Mouse (Mus musculus) C2C12 (cell line): Measurements from ENCODE around the gene Hcst. TPM values are rescaled to one million over a fixed set of nuclear protein-coding genes. Genes with fewer than 3 reads are reported as not detected.

Experiments
- H3K27me3 ChIP-seq: one replicate; pipeline ENCODE4 v1.6.1; 2011; ENCODE audit not compliant: control insufficient read depth, insufficient read depth, insufficient read length
- H3K36me3 ChIP-seq: one replicate; pipeline ENCODE4 v1.6.1; 2011; ENCODE audit not compliant: control insufficient read depth, insufficient read depth
- H3K4me3 ChIP-seq: one replicate; pipeline ENCODE4 v1.5.1; 2011; ENCODE audit warnings: mild to moderate bottlenecking, control low read depth; ENCODE audit not compliant: poor library complexity, insufficient read depth, severe bottlenecking
- H3K79me2 ChIP-seq: one replicate; pipeline ENCODE4 v1.6.1; 2011; ENCODE audit not compliant: control insufficient read depth, insufficient read depth
- H3K79me3 ChIP-seq: one replicate; pipeline ENCODE4 v1.6.1; 2011; ENCODE audit warnings: low read depth, control low read depth
- H3ac ChIP-seq: one replicate; pipeline ENCODE3; 2011; ENCODE audit warnings: low read depth; ENCODE audit not compliant: control insufficient read depth, insufficient read length
- CEBPB ChIP-seq: IDR thresholded peaks from one replicate; pipeline ENCODE4 v1.6.1; 2011; ENCODE audit warnings: low read depth, mild to moderate bottlenecking, control low read depth, moderate library complexity
- CTCF ChIP-seq: IDR thresholded peaks from one replicate; pipeline ENCODE4 v1.5.1; 2011; ENCODE audit not compliant: control insufficient read depth, insufficient read depth, insufficient read length
- FOSL1 ChIP-seq: IDR thresholded peaks from one replicate; pipeline ENCODE4 v1.8.0; 2011; ENCODE audit warnings: mild to moderate bottlenecking, low read length; ENCODE audit not compliant: poor library complexity, insufficient read depth, severe bottlenecking
- MAX ChIP-seq: IDR thresholded peaks from one replicate; pipeline ENCODE4 v1.6.1; 2011; ENCODE audit warnings: mild to moderate bottlenecking, control low read depth
- MYOD1 ChIP-seq: IDR thresholded peaks from one replicate; pipeline ENCODE4 v1.6.1; 2011; ENCODE audit warnings: low read depth; ENCODE audit not compliant: control insufficient read depth, insufficient read length
- MYOG ChIP-seq: IDR thresholded peaks from one replicate; pipeline ENCODE4 v1.6.1; 2011; ENCODE audit not compliant: control insufficient read depth, insufficient read length; ENCODE audit errors: extremely low read depth
- USF1 ChIP-seq: IDR thresholded peaks from one replicate; pipeline ENCODE4 v1.6.1; 2011; ENCODE audit warnings: low read depth, mild to moderate bottlenecking, control low read depth, moderate library complexity
- polyA plus RNA-seq: library from polyadenylated mRNA; unstranded; fragments of >200 nt; fragmentation: generic; extraction: Trizol; gene quantifications from one replicate; pipeline ENCODE4 v1.2.1, GENCODE M21; 2012; ENCODE audit warnings: missing spikeins

The Hcst gene
- polyA plus RNA-seq, 1 experiment: not detected

- Histone ChIP-seq H3K27me3 (peaks cover 19% of the 10 kb centered on the region), H3K4me3 (no peak overlapping the region), H3ac (no peak overlapping the region), H3K36me3 (no peaks in the 10 kb centered on the region), H3K79me2 (no peaks in the 10 kb centered on the region), H3K79me3 (no peaks in the 10 kb centered on the region)
- TF ChIP-seq CEBPB (no peak), FOSL1 (no peak), MAX (no peak), MYOG (no peak), CTCF (peak; percentile 1)
Measured at GRCm38 (mm10) chr7:30431793-30432192, 12.1 kb upstream of the Hcst start.

GRCm38 (mm10) chr7:30430191-30430590, 10.5 kb upstream of the Hcst start:
- Histone ChIP-seq H3K27me3 (peaks cover 27% of the 10 kb centered on the region), H3K36me3 (no peaks in the 10 kb centered on the region), H3K79me2 (no peaks in the 10 kb centered on the region), H3K79me3 (no peaks in the 10 kb centered on the region), H3K4me3 (no peak overlapping the region), H3ac (no peak overlapping the region)
- TF ChIP-seq CTCF: no peak
- peak; percentile 31 for TF ChIP-seq USF1
- TF ChIP-seq FOSL1: no peak

- no peak for TF ChIP-seq USF1
- no peak for TF ChIP-seq CTCF
- TF ChIP-seq MAX: no peak
- TF ChIP-seq FOSL1: no peak
- no peak for TF ChIP-seq CEBPB
- no peak for TF ChIP-seq MYOG
- TF ChIP-seq MYOD1: no peak
- Histone ChIP-seq H3K4me3 (no peak overlapping the region), H3K79me2 (no peaks in the 10 kb centered on the region), H3K27me3 (peaks cover 28% of the 10 kb centered on the region), H3K79me3 (no peaks in the 10 kb centered on the region), H3K36me3 (no peaks in the 10 kb centered on the region), H3ac (no peak overlapping the region)
Measured at GRCm38 (mm10) chr7:30429327-30429726, 9.7 kb upstream of the Hcst start.

GRCm38 (mm10) chr7:30423071-30423641, 3.5 kb upstream of the Hcst start:
- TF ChIP-seq FOSL1 (no peak), CEBPB (no peak), USF1 (no peak), CTCF (no peak), MYOG (no peak), MAX (no peak), MYOD1 (no peak)
- H3K4me3 ChIP-seq: no peak overlapping the region
- H3K36me3 ChIP-seq: no peaks in the 10 kb centered on the region
- H3ac ChIP-seq: no peak overlapping the region
- H3K27me3 ChIP-seq: peaks cover 56% of the 10 kb centered on the region
- H3K79me3 ChIP-seq: no peaks in the 10 kb centered on the region
- no peaks in the 10 kb centered on the region for H3K79me2 ChIP-seq

GRCm38 (mm10) chr7:30422560-30422959, 2.9 kb upstream of the Hcst start:
- TF ChIP-seq MYOG (no peak), FOSL1 (no peak), CTCF (no peak), MAX (no peak), MYOD1 (no peak), CEBPB (no peak), USF1 (no peak)
- Histone ChIP-seq H3K4me3 (no peak overlapping the region), H3K36me3 (no peaks in the 10 kb centered on the region), H3K27me3 (peaks cover 53% of the 10 kb centered on the region), H3K79me3 (no peaks in the 10 kb centered on the region), H3ac (no peak overlapping the region), H3K79me2 (no peaks in the 10 kb centered on the region)

- Histone ChIP-seq H3K79me2 (no peaks in the 10 kb centered on the region), H3K27me3 (peaks cover 48% of the 10 kb centered on the region), H3K4me3 (no peak overlapping the region), H3K36me3 (no peaks in the 10 kb centered on the region), H3K79me3 (no peaks in the 10 kb centered on the region), H3ac (no peak overlapping the region)
- TF ChIP-seq MYOG (no peak), USF1 (no peak), MAX (no peak), FOSL1 (no peak)
Measured at GRCm38 (mm10) chr7:30421890-30422435, 2.3 kb upstream of the Hcst start.
